ENCODE assay signal across 8 mouse cellular contexts in genomic region chr19:45047417-45047934, GRCm38 (mm10). TPM values are rescaled to one million over a fixed set of nuclear protein-coding genes. Genes with fewer than 3 reads are reported as not detected.
A peak's percentile ranks its signal among the peaks of the same experiment; 100 is the strongest.
DNase-seq lines count a peak whose midpoint lies in the region; ATAC-seq and TF ChIP-seq lines count a peak whose summit lies in the region.

Gene Sfxn3 (plus strand): TSS chr19:45047503.

- peak; percentile 84 for ATAC-seq in lung, embryonic 16.5 days (ENCODE audit: low read depth)

- peaks cover 75% of the 10 kb centered on the region for H3K27me3 ChIP-seq in hindbrain, embryonic 10.5 days (ENCODE audit: insufficient read depth, poor library complexity, severe bottlenecking)
- peaks cover 17% of the 10 kb centered on the region for H3K27me3 ChIP-seq in lung, embryonic 16.5 days (ENCODE audit: control insufficient read depth, insufficient read depth, low read depth, low read length)
- H3K27me3 ChIP-seq in thymus, adult 2 months (ENCODE audit: control insufficient read depth, insufficient read depth, low read length), result no peaks in the 10 kb centered on the region; the same call in 1 of the 2 replicates

- H3K9me3 ChIP-seq in hindbrain, embryonic 10.5 days, result no peaks in the 10 kb centered on the region
- no peaks in the 10 kb centered on the region for H3K9me3 ChIP-seq in lung, embryonic 16.5 days (ENCODE audit: control insufficient read depth, low read length)

- DNase-seq in MN1 (ENCODE audit: low spot score), result peak; percentile 92
- DNase-seq in cerebellum, adult 9-10 months, result peak; percentile 97
- DNase-seq in frontal cortex, adult 2 months (ENCODE audit: extremely low spot score in 1 of 2, low spot score in 1 of 2), result peak; percentile 91 to 93
- DNase-seq in hindbrain, embryonic 10.5 days (ENCODE audit: low spot score), result peak; percentile 80
- DNase-seq in layer of hippocampus, adult 9-11 months, result peak; percentile 94
- peak; percentile 90 for DNase-seq in ovary, adult 18-20 months (ENCODE audit: low spot score)
- peak; percentile 89 for DNase-seq in thymus, adult 2 months

- peak within 1 kb of the TSS; percentile 86 for H3K27ac ChIP-seq in hindbrain, embryonic 10.5 days
- H3K27ac ChIP-seq in lung, embryonic 16.5 days (ENCODE audit: low read length), result peak within 1 kb of the TSS; percentile 94
- H3K27ac ChIP-seq in thymus, adult 2 months (ENCODE audit: control insufficient read depth, insufficient read depth, low read length), result peak within 1 kb of the TSS; percentile 88

- peaks cover 5% of the 10 kb centered on the region; the same call in 1 of the 2 replicates for H3K36me3 ChIP-seq in hindbrain, embryonic 10.5 days
- peaks cover 2% of the 10 kb centered on the region; the same call in 1 of the 2 replicates for H3K36me3 ChIP-seq in lung, embryonic 16.5 days (ENCODE audit: control insufficient read depth, insufficient read depth, low read length)
- no peaks in the 10 kb centered on the region; the same call in 1 of the 2 replicates for H3K36me3 ChIP-seq in thymus, adult 2 months (ENCODE audit: control insufficient read depth, insufficient read depth, low read length)

- TF ChIP-seq POLR2A in thymus, adult 2 months (IDR thresholded peaks at IDR 0.05; ENCODE audit: control insufficient read depth, extremely low read depth, insufficient read depth, low read length, poor library complexity), result peak; percentile 80; the same call in 1 of the 2 replicates

- peaks cover 41% of the 10 kb centered on the region for H3K4me1 ChIP-seq in hindbrain, embryonic 10.5 days (replicated peaks)
- peaks cover 20% of the 10 kb centered on the region for H3K4me1 ChIP-seq in lung, embryonic 16.5 days (replicated peaks; ENCODE audit: control insufficient read depth, insufficient read depth, low read length)
- H3K4me1 ChIP-seq in thymus, adult 2 months (replicated peaks; ENCODE audit: control insufficient read depth, insufficient read depth, low read length), result peaks cover 21% of the 10 kb centered on the region

- peak within 1 kb of the TSS; percentile 69 for H3K9ac ChIP-seq in lung, embryonic 16.5 days (ENCODE audit: low read length)

- peak within 1 kb of the TSS; percentile 79 for H3K4me2 ChIP-seq in lung, embryonic 16.5 days (ENCODE audit: low read depth, low read length)

- peak within 1 kb of the TSS; percentile 61 for H3K4me3 ChIP-seq in hindbrain, embryonic 10.5 days
- H3K4me3 ChIP-seq in lung, embryonic 16.5 days (ENCODE audit: low read length), result peak within 1 kb of the TSS; percentile 58
- H3K4me3 ChIP-seq in thymus, adult 2 months (ENCODE audit: control insufficient read depth, insufficient read depth, low read length), result peak within 1 kb of the TSS; percentile 76

- peak; percentile 85 for TF ChIP-seq CTCF in thymus, adult 2 months (IDR thresholded peaks at IDR 0.05; ENCODE audit: borderline replicate concordance, control insufficient read depth, extremely low read depth, insufficient read depth, low read length, poor library complexity)

- WGBS in hindbrain, embryonic 10.5 days, result under 1% methylated on average over 26 of the region's 26 CpGs
- WGBS in lung, embryonic 16.5 days, result 0% methylated on average over 26 of the region's 26 CpGs
- 0% methylated on average over 26 of the region's 26 CpGs for WGBS in thymus, adult 2 months

RNA-seq across cellular contexts. Expression of gene Sfxn3, which starts in this region (rescaled TPM):
- 103 and 108 TPM in 2 replicates for polyA plus RNA-seq in frontal cortex, adult 2 months (2012; rRNA removed)
- 9.8 and 17.8 TPM in 2 replicates for polyA plus RNA-seq in hindbrain, embryonic 10.5 days (2016; fragmentation: Nextera tagmentation; extraction: Ambion mirVana)
- polyA plus RNA-seq in lung, embryonic 16.5 days (2015; fragmentation: Nextera tagmentation; extraction: Ambion mirVana), result 26.0 and 26.1 TPM in 2 replicates
- polyA plus RNA-seq in thymus, adult 2 months (2012; rRNA removed), result 46.9 and 61.1 TPM in 2 replicates

Comparison
In these comparisons a context has a peak if more than half of its experiments do, and no peak if none do; other contexts are left out.
1. Peak in every context shown above with its lines: DNase-seq, ATAC-seq, H3K4me3 ChIP-seq and H3K27ac ChIP-seq.